Mouse (Mus musculus) hindbrain, embryonic 14.5 days (tissue): ENCODE measurements around the gene Shbg. TPM values are rescaled to one million over a fixed set of nuclear protein-coding genes. Genes with fewer than 3 reads are reported as not detected.

ENCODE experiments used
- ATAC-seq: fragments of 200-750 bp; cut with Nextera tagmentation; 2 replicates; pipeline ENCODE4 v1.8.0; 2017; ENCODE audit warnings: moderate number of reproducible peaks, mild to moderate bottlenecking, moderate TSS enrichment, moderate library complexity; ENCODE audit not compliant: low FRiP score
- DNase-seq: peaks from one replicate; pipeline ENCODE4 v3.0.0-alpha.2; 2015; ENCODE audit warnings: low spot score
- H3K27ac ChIP-seq: fragments of 300-500 bp; sonication (generic); 2 replicates; pipeline ENCODE4 v1.5.1; 2014; ENCODE audit warnings: mild to moderate bottlenecking, moderate library complexity
- H3K27me3 ChIP-seq: fragments of 300-500 bp; sonication (generic); 2 replicates; pipeline ENCODE4 v1.6.1; 2014; ENCODE audit warnings: mild to moderate bottlenecking, low read length, mixed read lengths; ENCODE audit not compliant: control insufficient read depth, insufficient read depth
- H3K36me3 ChIP-seq: fragments of 300-500 bp; sonication (generic); replicated peaks from 2 replicates; pipeline ENCODE4 v1.6.1; 2014; ENCODE audit not compliant: control insufficient read depth, insufficient read depth
- H3K4me1 ChIP-seq: fragments of 300-500 bp; sonication (generic); replicated peaks from 2 replicates; pipeline ENCODE4 v1.6.1; 2014; ENCODE audit warnings: antibody characterized with exemption, low read length, mixed read lengths; ENCODE audit not compliant: control insufficient read depth, insufficient read depth
- H3K4me2 ChIP-seq: fragments of 300-500 bp; sonication (generic); replicated peaks from 2 replicates; pipeline ENCODE4 v1.6.1; 2014; ENCODE audit warnings: mild to moderate bottlenecking, moderate library complexity
- H3K4me3 ChIP-seq: fragments of 300-500 bp; sonication (generic); replicated peaks from 2 replicates; pipeline ENCODE4 v1.5.1; 2014; ENCODE audit warnings: mild to moderate bottlenecking, low read length
- H3K9ac ChIP-seq: fragments of 300-500 bp; sonication (generic); 2 replicates; pipeline ENCODE4 v1.6.1; 2014
- H3K9me3 ChIP-seq: fragments of 300-500 bp; sonication (generic); 2 replicates; pipeline ENCODE4 v1.6.1; 2016; ENCODE audit warnings: low read length; ENCODE audit not compliant: control insufficient read depth
- WGBS: fragments of 180-500 bp; shearing (Covaris S2); extraction: QIAGEN DNeasy Blood & Tissue Kit; methylation state at CpG from one replicate; pipeline ENCODE4 v1.1.7; 2014; 5-methylcytosine and 5-hydroxymethylcytosine counted together
- polyA plus RNA-seq: library from polyadenylated mRNA; unstranded; fragments of >200 nt; fragmentation: Nextera tagmentation; extraction: Ambion mirVana; gene quantifications from 2 replicates; pipeline ENCODE4 v1.2.1, GENCODE M21; 2014

Gene Shbg
- polyA plus RNA-seq = not detected in 2 replicates

- no peaks in the 10 kb centered on the region for H3K27me3 ChIP-seq
- H3K4me2 ChIP-seq = no peak within 1 kb of the TSS
- no peak for ATAC-seq
- no peaks in the 10 kb centered on the region for H3K9me3 ChIP-seq
- WGBS = 73% methylated on average over 5 of the region's 5 CpGs
- no peak within 1 kb of the TSS for H3K9ac ChIP-seq
- H3K36me3 ChIP-seq = no peaks in the 10 kb centered on the region
- no peak within 1 kb of the TSS for H3K4me3 ChIP-seq
- H3K4me1 ChIP-seq = peaks cover 12% of the 10 kb centered on the region; the same call in 1 of the 2 replicates
- no peak for DNase-seq
- no peak within 1 kb of the TSS for H3K27ac ChIP-seq
These were observed at the start of gene Shbg for GRCm38 (mm10) chr11:69617805-69618204. Shbg (minus strand) TSS chr11:69617905.

GRCm38 (mm10) chr11:69666665-69667005 lies 48.9 kb upstream of the Shbg start:
- ATAC-seq = no peak
- H3K4me2 ChIP-seq = no peak overlapping the region
- WGBS = 91% methylated on average over 3 of the region's 3 CpGs
- no peaks in the 10 kb centered on the region for H3K9me3 ChIP-seq
- H3K9ac ChIP-seq = no peak overlapping the region
- no peak overlapping the region for H3K27ac ChIP-seq
- peaks cover 73% of the 10 kb centered on the region for H3K36me3 ChIP-seq
- DNase-seq = no peak
- H3K4me3 ChIP-seq = no peak overlapping the region
- peaks cover 19% of the 10 kb centered on the region for H3K4me1 ChIP-seq
- H3K27me3 ChIP-seq = no peaks in the 10 kb centered on the region

GRCm38 (mm10) chr11:69665961-69666664 lies 48.4 kb upstream of the Shbg start, which contains the start of gene Cd68:
Cd68 (minus strand) TSS chr11:69666153.
- no peaks in the 10 kb centered on the region for H3K27me3 ChIP-seq
- H3K36me3 ChIP-seq = peaks cover 73% of the 10 kb centered on the region
- H3K4me1 ChIP-seq = peaks cover 24% of the 10 kb centered on the region
- ATAC-seq = no peak
- H3K9me3 ChIP-seq = no peaks in the 10 kb centered on the region
- H3K4me2 ChIP-seq = no peak within 1 kb of the TSS
- WGBS = 44% methylated on average over 7 of the region's 7 CpGs
- H3K9ac ChIP-seq = no peak within 1 kb of the TSS
- no peak for DNase-seq
- no peak within 1 kb of the TSS for H3K4me3 ChIP-seq
- no peak within 1 kb of the TSS for H3K27ac ChIP-seq

GRCm38 (mm10) chr11:69665457-69665960 lies 47.8 kb upstream of the Shbg start:
- no peak for DNase-seq
- Histone ChIP-seq H3K4me3 (no peak overlapping the region), H3K27me3 (no peaks in the 10 kb centered on the region), H3K36me3 (peaks cover 69% of the 10 kb centered on the region), H3K9me3 (no peaks in the 10 kb centered on the region), H3K27ac (no peak overlapping the region), H3K4me1 (peaks cover 24% of the 10 kb centered on the region), H3K4me2 (no peak overlapping the region), H3K9ac (no peak overlapping the region)
- ATAC-seq = no peak
- 77% methylated on average over 9 of the region's 9 CpGs for WGBS

- ATAC-seq = no peak
- Histone ChIP-seq H3K4me1 (peaks cover 17% of the 10 kb centered on the region), H3K27me3 (no peaks in the 10 kb centered on the region), H3K36me3 (peaks cover 67% of the 10 kb centered on the region), H3K9me3 (no peaks in the 10 kb centered on the region), H3K9ac (no peak overlapping the region), H3K4me3 (no peak overlapping the region), H3K4me2 (no peak overlapping the region), H3K27ac (no peak overlapping the region)
- 98% methylated on average over 7 of the region's 7 CpGs for WGBS
- DNase-seq = no peak
These were observed 47.1 kb upstream of the Shbg start for GRCm38 (mm10) chr11:69664841-69665240.

GRCm38 (mm10) chr11:69663795-69664194 lies 46.1 kb upstream of the Shbg start:
- Histone ChIP-seq H3K36me3 (peaks cover 65% of the 10 kb centered on the region), H3K4me2 (no peak overlapping the region), H3K4me1 (peaks cover 14% of the 10 kb centered on the region), H3K9ac (no peak overlapping the region), H3K27ac (peak overlapping the region; percentile 93), H3K27me3 (no peaks in the 10 kb centered on the region), H3K9me3 (no peaks in the 10 kb centered on the region), H3K4me3 (no peak overlapping the region)
- ATAC-seq = no peak
- 91% methylated on average over 6 of the region's 6 CpGs for WGBS
- DNase-seq = no peak

GRCm38 (mm10) chr11:69662967-69663671 lies 45.4 kb upstream of the Shbg start:
- Histone ChIP-seq H3K27me3 (no peaks in the 10 kb centered on the region), H3K4me3 (peak overlapping the region; percentile 51), H3K9ac (peak overlapping the region; percentile 50), H3K9me3 (no peaks in the 10 kb centered on the region), H3K4me2 (peak overlapping the region; percentile 58), H3K27ac (peak overlapping the region; percentile 93), H3K36me3 (peaks cover 65% of the 10 kb centered on the region), H3K4me1 (peaks cover 14% of the 10 kb centered on the region)
- DNase-seq = no peak
- WGBS = 66% methylated on average over 13 of the region's 13 CpGs
- peak; percentile 2 for ATAC-seq

- H3K27me3 ChIP-seq = no peaks in the 10 kb centered on the region
- H3K9me3 ChIP-seq = no peaks in the 10 kb centered on the region
- peak within 1 kb of the TSS; percentile 58 for H3K4me2 ChIP-seq
- H3K36me3 ChIP-seq = peaks cover 65% of the 10 kb centered on the region
- DNase-seq = peak; percentile 96
- H3K4me1 ChIP-seq = peaks cover 14% of the 10 kb centered on the region
- ATAC-seq = peak; percentile 95
- peak within 1 kb of the TSS; percentile 51 for H3K4me3 ChIP-seq
- peak within 1 kb of the TSS; percentile 65 for H3K9ac ChIP-seq
- peak within 1 kb of the TSS; percentile 93 for H3K27ac ChIP-seq
- WGBS = under 1% methylated on average over 48 of the region's 48 CpGs
These were observed 44.7 kb upstream of the Shbg start, which contains the start of gene Mpdu1 for GRCm38 (mm10) chr11:69662213-69662966. Mpdu1 (minus strand) TSS chr11:69662642.
